Mouse (Mus musculus) kidney, adult 2 months (tissue): ENCODE measurements around the gene Kcnn1. TPM values are rescaled to one million over a fixed set of nuclear protein-coding genes. Genes with fewer than 3 reads are reported as not detected.

ENCODE experiments used
- DNase-seq: peaks from one replicate; pipeline ENCODE4 v3.0.0; 2021
- H3K27ac ChIP-seq: fragments of 200-500 bp; 2 replicates; pipeline ENCODE4 v1.5.1; 2012; ENCODE audit warnings: low read depth, low read length, control low read depth, inconsistent platforms; ENCODE audit not compliant: insufficient read depth
- H3K27me3 ChIP-seq: fragments of 200-500 bp; replicated peaks from 2 replicates; pipeline ENCODE4 v1.6.1; 2012; ENCODE audit warnings: mild to moderate bottlenecking, moderate library complexity, low read length, inconsistent platforms; ENCODE audit not compliant: control insufficient read depth, insufficient read depth
- H3K36me3 ChIP-seq: fragments of 200-500 bp; 2 replicates; pipeline ENCODE4 v1.6.1; 2012; ENCODE audit warnings: mild to moderate bottlenecking, moderate library complexity, low read length, inconsistent platforms; ENCODE audit not compliant: control insufficient read depth, insufficient read depth
- H3K4me1 ChIP-seq: fragments of 200-500 bp; 2 replicates; pipeline ENCODE4 v1.6.1; 2011; ENCODE audit warnings: low read length; ENCODE audit not compliant: control insufficient read depth, insufficient read depth
- H3K4me3 ChIP-seq: fragments of 200-500 bp; 2 replicates; pipeline ENCODE4 v1.5.1; 2011; ENCODE audit warnings: mild to moderate bottlenecking, low read depth, low read length, control low read depth; ENCODE audit not compliant: insufficient read depth
- CTCF ChIP-seq: fragments of 200-500 bp; conservative IDR thresholded peaks from 2 replicates; pipeline ENCODE4 v1.5.1; 2011; ENCODE audit warnings: low read depth, mild to moderate bottlenecking, control low read depth, low read length, moderate library complexity, mixed read lengths; ENCODE audit not compliant: insufficient read depth, insufficient read length
- POLR2A ChIP-seq: fragments of 200-500 bp; IDR thresholded peaks from one replicate; pipeline ENCODE4 v1.6.1; 2011; ENCODE audit warnings: low read depth, low read length, control low read depth
- WGBS: fragments of 180-500 bp; shearing (Covaris S2); methylation state at CpG from one replicate; pipeline ENCODE4 v1.1.7; 2018; 5-methylcytosine and 5-hydroxymethylcytosine counted together
- polyA plus RNA-seq: library from polyadenylated mRNA; depleted of rRNA; stranded (reverse); fragments of >200 nt; gene quantifications from 2 replicates; pipeline ENCODE4 v1.2.3, GENCODE M21; 2012

The Kcnn1 gene
- polyA plus RNA-seq, 1 experiment, result 9.4 TPM

DNA sequence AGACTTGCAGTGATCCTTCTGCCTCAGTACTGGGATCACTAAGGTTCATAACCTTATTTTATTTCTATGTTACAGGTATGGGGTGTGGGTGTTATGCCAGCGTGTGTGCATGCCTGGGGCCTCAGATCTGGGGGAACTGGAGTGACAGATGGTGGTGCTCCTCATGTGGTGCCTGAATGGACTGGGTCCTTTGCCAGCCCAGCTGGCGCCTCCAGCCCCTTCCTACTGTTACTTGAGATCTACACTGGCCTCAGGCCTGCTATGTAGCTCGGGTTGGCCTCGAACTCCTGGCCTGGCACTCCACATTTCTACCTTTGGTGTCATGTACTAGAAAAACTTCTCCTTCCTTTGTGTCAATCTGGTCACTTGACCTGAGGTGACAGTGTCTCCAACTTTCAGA lies 21.1 kb upstream of the Kcnn1 start:
- Histone ChIP-seq H3K4me1 (no peaks in the 10 kb centered on the region), H3K27me3 (no peaks in the 10 kb centered on the region), H3K36me3 (no peaks in the 10 kb centered on the region), H3K4me3 (no peak overlapping the region), H3K27ac (no peak overlapping the region)
- no peak for DNase-seq
- no peak for TF ChIP-seq POLR2A
- 81% methylated on average over 4 of the region's 4 CpGs for WGBS

DNA sequence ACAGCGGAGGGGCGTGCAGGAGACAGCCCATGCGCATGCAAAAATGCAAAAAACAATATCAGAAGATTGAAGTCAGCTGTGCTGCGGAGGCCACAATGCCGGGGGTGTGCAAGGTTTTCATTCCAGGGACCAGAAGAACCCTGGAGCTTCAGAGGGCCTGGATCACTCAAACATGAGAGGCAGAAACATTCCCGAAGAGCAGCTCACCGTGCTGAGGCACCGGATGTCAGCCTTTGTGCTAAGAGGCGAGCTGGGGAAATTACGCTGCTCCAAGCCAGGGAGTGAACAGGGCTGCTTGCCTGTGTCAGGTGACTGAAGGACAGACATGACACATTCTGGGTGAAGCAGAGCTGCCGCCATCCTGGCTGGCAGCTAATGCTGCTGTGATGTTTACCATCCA lies 17.5 kb upstream of the Kcnn1 start:
- no peak for TF ChIP-seq CTCF
- Histone ChIP-seq H3K36me3 (no peaks in the 10 kb centered on the region), H3K27me3 (no peaks in the 10 kb centered on the region), H3K4me1 (no peaks in the 10 kb centered on the region), H3K27ac (peak overlapping the region; percentile 43; the same call in 1 of the 2 replicates), H3K4me3 (no peak overlapping the region)
- 25% methylated on average over 11 of the region's 11 CpGs for whole genome bisulfite sequencing
- no peak for DNase-seq

DNA sequence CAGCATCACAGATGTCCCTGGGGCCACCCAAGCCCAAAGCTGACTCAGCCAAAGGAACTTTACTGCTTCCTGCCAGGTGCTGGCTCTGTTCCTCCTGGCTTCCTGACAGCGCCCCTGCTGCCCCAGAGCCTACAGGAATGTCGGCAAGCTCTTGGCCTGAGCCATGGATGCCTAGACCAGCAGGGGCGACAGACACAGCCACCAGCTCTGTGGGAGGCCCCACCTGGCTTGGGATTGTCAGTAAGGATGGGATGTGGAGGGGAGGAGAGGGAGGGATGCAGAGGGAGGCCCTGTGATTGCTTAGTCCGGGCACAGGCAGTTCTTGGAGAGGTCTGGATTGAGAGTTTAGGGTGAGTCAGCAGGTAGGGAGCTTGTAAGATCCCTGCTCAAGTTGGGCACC lies 17.1 kb upstream of the Kcnn1 start:
- DNase-seq, result peak; percentile 55
- TF ChIP-seq CTCF (no peak), POLR2A (no peak)
- H3K4me3 ChIP-seq, result no peak overlapping the region
- H3K36me3 ChIP-seq, result no peaks in the 10 kb centered on the region
- 8% methylated on average over 4 of the region's 4 CpGs for WGBS
- peak overlapping the region; percentile 43; the same call in 1 of the 2 replicates for H3K27ac ChIP-seq
- H3K27me3 ChIP-seq, result no peaks in the 10 kb centered on the region
- no peaks in the 10 kb centered on the region for H3K4me1 ChIP-seq

DNA sequence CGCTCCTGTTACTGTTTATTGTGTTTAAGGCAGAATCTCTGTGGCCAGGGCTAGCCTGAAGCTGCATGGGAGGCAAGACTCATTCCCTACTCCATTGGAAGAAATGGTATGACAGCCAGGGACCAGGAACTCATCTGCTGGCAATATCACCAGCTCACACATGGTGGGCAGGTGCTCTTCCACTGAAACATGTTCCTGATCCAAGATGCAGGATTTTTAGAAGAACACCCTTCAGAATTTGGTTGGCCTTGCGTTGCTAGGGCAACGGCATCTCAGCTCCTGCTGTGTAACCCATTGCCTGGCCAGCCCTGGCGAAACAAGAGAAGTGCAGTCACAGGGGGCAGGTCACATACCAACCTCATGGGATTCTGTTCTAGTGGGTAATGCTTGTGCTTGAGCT lies 16.4 kb upstream of the Kcnn1 start:
- TF ChIP-seq POLR2A (no peak), CTCF (no peak)
- Histone ChIP-seq H3K27me3 (no peaks in the 10 kb centered on the region), H3K4me1 (no peaks in the 10 kb centered on the region), H3K4me3 (no peak overlapping the region), H3K27ac (no peak overlapping the region), H3K36me3 (no peaks in the 10 kb centered on the region)
- DNase-seq, result no peak
- 72% methylated on average over 4 of the region's 4 CpGs for WGBS

DNA sequence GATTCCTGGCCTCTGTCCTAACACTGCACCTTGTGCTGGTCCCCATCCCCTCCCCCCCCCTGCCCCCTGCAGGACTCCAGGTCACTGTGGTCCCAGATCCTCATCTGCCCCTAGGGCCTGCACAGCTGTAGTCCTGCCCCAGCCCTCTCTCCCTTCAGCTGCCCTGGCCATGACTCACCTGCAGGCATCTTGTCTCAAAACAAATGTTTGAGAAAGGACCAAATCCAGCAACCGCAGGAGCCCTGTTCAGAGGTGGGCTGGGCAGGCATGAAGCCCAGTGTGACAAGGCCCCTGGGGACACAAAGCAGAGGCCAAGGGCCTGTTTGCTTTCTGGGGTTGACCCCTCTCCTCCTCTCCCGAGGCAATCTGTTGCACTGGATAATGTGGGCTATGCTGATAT lies 15.1 kb upstream of the Kcnn1 start:
- no peaks in the 10 kb centered on the region for H3K27me3 ChIP-seq
- no peak overlapping the region for H3K27ac ChIP-seq
- WGBS, result 53% methylated on average over 2 of the region's 2 CpGs
- H3K4me3 ChIP-seq, result no peak overlapping the region
- no peak for DNase-seq
- H3K36me3 ChIP-seq, result no peaks in the 10 kb centered on the region
- TF ChIP-seq CTCF (no peak), POLR2A (no peak)
- H3K4me1 ChIP-seq, result no peaks in the 10 kb centered on the region

DNA sequence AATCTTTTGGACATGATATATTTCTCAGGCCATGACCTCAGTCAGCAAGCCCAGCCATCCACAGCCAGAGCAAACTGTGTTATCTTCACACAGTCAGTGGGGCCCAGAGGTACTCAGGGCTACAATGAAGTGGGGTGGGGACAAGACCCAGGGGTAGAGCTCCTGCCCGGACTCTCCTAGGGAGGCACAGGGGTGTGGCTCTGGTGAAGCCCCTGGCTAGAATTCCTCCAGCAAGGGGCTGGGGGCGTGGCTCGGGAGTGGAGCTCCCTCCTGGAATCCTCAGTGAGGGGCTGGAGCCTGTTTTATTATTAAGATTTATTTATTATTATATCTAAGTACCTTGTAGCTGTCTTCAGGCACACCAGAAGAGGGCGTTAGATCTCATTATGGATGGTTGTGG lies 13.3 kb upstream of the Kcnn1 start:
- no peak for TF ChIP-seq CTCF
- no peak for TF ChIP-seq POLR2A
- no peaks in the 10 kb centered on the region for H3K27me3 ChIP-seq
- 53% methylated on average over 4 of the region's 4 CpGs for WGBS
- no peaks in the 10 kb centered on the region for H3K36me3 ChIP-seq
- no peaks in the 10 kb centered on the region; the same call in 1 of the 2 replicates for H3K4me1 ChIP-seq
- no peak overlapping the region for H3K4me3 ChIP-seq
- no peak for DNase-seq
- H3K27ac ChIP-seq, result no peak overlapping the region

DNA sequence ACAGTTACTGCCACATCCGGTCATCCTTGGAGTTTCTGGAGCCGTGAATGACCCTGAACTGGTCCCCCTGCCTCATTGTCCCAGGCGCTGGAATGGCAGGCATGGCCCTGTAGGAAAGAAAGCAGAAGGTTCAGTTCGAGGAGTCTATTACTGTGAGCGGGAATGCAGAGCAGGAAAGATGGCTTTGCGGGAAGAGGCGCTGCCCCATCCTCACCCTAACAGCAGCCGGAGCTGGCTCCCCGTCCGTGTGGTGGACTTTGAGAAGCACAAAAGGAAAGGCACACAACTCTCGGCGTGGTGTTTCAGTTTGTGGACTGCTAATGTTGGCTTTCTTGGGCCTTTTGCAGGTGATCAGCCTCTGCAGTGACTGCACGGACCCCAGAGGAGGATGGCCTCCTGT lies 11.4 kb upstream of the Kcnn1 start:
- H3K4me3 ChIP-seq, result no peak overlapping the region
- DNase-seq, result no peak
- H3K27ac ChIP-seq, result no peak overlapping the region
- no peaks in the 10 kb centered on the region for H3K27me3 ChIP-seq
- H3K36me3 ChIP-seq, result no peaks in the 10 kb centered on the region
- 89% methylated on average over 13 of the region's 13 CpGs for WGBS
- H3K4me1 ChIP-seq, result peaks cover under 1% of the 10 kb centered on the region; the same call in 1 of the 2 replicates
- no peak for TF ChIP-seq CTCF
- TF ChIP-seq POLR2A, result no peak

DNA sequence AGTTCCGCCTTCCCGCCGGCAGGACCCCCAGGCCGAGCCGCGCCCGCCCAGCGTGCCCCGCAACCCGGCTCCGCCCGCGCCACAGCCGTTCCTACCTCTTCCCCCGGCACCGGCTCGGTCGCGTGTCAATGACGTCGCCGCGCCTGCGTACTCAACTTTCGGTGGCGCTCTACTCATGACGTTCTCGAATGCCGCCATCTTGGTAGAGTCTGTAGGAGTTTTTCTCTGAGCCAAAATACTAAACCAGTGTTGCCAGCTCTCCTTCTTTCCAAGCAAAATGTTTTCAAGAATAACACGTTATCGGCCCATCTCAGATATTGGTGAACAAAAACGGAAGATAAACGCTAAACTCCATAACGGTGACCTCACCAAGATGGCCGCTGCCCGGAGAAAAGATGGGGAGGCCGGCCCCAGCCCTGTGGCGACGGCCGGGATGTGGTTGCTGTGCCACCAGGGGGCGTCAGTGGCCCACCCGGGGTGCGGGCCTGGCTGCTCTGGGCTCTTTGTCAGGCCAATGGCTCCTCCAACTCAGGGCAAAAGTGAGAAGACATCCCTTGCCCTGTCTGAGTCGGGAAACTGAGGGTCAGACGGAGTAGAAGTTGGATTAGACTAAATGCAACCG lies 10.4 kb upstream of the Kcnn1 start, which contains the start of gene Ccdc124:
TSS of gene Ccdc124 (minus strand) at position 572 of the 622 bp plus-strand sequence.
- Histone ChIP-seq H3K36me3 (no peaks in the 10 kb centered on the region), H3K27me3 (no peaks in the 10 kb centered on the region), H3K27ac (peak within 1 kb of the TSS; percentile 91), H3K4me1 (peaks cover 2% of the 10 kb centered on the region; the same call in 1 of the 2 replicates), H3K4me3 (peak within 1 kb of the TSS; percentile 65)
- DNase-seq, result peak; percentile 97
- TF ChIP-seq POLR2A, result peak; percentile 9
- TF ChIP-seq CTCF, result peak; percentile 81
- 1% methylated on average over 46 of the region's 46 CpGs for WGBS
